Mouse (Mus musculus): ENCODE measurements at regions not wholly inside any gene's neighbourhood (a gene's known extent, or its start where the extent isn't known, plus 50 kb on each side); places are given as distances from the start of the nearest gene placed in this dataset.

DNA sequence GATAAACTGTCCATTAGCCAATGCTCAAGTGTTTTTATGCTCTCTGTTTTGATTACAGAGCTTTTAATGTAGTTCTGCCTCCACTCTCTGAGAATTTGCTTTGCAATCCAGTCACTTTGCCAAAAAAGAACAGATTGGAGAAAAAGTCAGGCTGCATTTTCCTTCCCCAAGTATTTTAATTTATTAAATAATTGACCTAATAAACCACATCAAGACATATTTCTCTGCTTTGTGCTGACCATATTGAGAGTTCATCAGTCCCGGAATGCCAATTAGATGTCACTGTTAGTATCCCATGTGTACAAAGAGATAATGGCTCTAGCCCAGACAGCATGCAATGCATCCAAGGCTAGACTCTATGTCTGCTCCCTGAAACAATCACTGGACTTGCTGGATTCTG, 154.8 kb upstream of the Ptbp2 start:
- no peak for DNase-seq (ENCODE audit: low read depth, low spot score)
- TF ChIP-seq ZC3H11A (IDR thresholded peaks at IDR 0.05; ENCODE audit: borderline replicate concordance, low read depth, low read length) (no peak), MAFK (IDR thresholded peaks at IDR 0.05; ENCODE audit: insufficient read depth, low read depth, low read length) (no peak), ZNF384 (IDR thresholded peaks at IDR 0.05; ENCODE audit: low read depth, low read length) (no peak), CHD2 (IDR thresholded peaks at IDR 0.05; ENCODE audit: low read depth, low read length) (no peak), HCFC1 (IDR thresholded peaks at IDR 0.05; ENCODE audit: borderline replicate concordance, insufficient read depth, low read length) (no peak)
- no peak overlapping the region for H3K27ac ChIP-seq (ENCODE audit: insufficient read depth, low read depth, low read length, poor library complexity, severe bottlenecking)
- H3K9me3 ChIP-seq (ENCODE audit: control insufficient read depth, insufficient read depth, low read depth, low read length): no peaks in the 10 kb centered on the region
- H3K9ac ChIP-seq (ENCODE audit: insufficient read depth, low read depth, low read length, poor library complexity, severe bottlenecking): no peak overlapping the region
- H3K36me3 ChIP-seq (ENCODE audit: control insufficient read depth, insufficient read depth, low read length, poor library complexity, severe bottlenecking): no peaks in the 10 kb centered on the region
- in situ Hi-C loops (cut with MboI; ENCODE audit: low sequenced_read_pairs in 2 of 2, unreplicated experiment in 2 of 2): no loop called here
- no peak overlapping the region for H3K4me3 ChIP-seq (ENCODE audit: insufficient read depth in 1 of 2, low read depth in 1 of 2, low read length in 2 of 2, poor library complexity in 1 of 2, severe bottlenecking in 1 of 2)
- H3K4me1 ChIP-seq (ENCODE audit: control insufficient read depth in 2 of 2, insufficient read depth in 2 of 2, low read length in 2 of 2, poor library complexity in 1 of 2): 0 out of 4 replicates have a peak, but pooled peaks cover 0 to 2% of the 10 kb centered on the region in 2 experiments

DNA sequence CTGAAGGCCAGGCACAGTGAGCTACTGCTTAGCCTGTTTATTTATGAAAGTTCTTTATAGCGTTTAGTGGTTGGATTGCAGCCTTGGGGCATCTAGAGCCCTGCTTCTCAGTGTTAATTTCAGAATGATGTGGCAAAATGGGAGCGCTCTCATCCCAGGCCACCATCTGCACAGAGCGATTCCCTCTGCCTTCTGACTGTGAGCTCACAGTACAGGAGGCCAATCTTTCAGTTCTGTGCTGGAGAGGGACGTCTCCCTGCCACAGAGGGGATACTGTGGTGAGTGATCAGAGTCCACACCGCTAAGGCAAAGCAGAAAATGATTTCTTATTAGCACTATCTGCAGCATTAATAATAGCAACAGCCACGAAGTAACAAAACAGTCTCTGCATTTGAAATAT, 154.2 kb upstream of the Ptbp2 start:
- no peak for TF ChIP-seq ZC3H11A (IDR thresholded peaks at IDR 0.05; ENCODE audit: borderline replicate concordance, low read depth, low read length)
- TF ChIP-seq ZNF384 (IDR thresholded peaks at IDR 0.05; ENCODE audit: low read depth, low read length): no peak
- no peak for TF ChIP-seq MAFK (IDR thresholded peaks at IDR 0.05; ENCODE audit: insufficient read depth, low read depth, low read length)
- no peak overlapping the region for H3K27ac ChIP-seq (ENCODE audit: insufficient read depth, low read depth, low read length, poor library complexity, severe bottlenecking)
- H3K4me3 ChIP-seq (ENCODE audit: insufficient read depth in 1 of 2, low read depth in 1 of 2, low read length in 2 of 2, poor library complexity in 1 of 2, severe bottlenecking in 1 of 2): no peak overlapping the region
- no peaks in the 10 kb centered on the region for H3K36me3 ChIP-seq (ENCODE audit: control insufficient read depth, insufficient read depth, low read length, poor library complexity, severe bottlenecking)
- in situ Hi-C loops (cut with MboI; ENCODE audit: low sequenced_read_pairs in 2 of 2, unreplicated experiment in 2 of 2): no loop called here
- DNase-seq (ENCODE audit: low read depth, low spot score): no peak
- H3K9me3 ChIP-seq (ENCODE audit: control insufficient read depth, insufficient read depth, low read depth, low read length): no peaks in the 10 kb centered on the region
- H3K9ac ChIP-seq (ENCODE audit: insufficient read depth, low read depth, low read length, poor library complexity, severe bottlenecking): no peak overlapping the region
- H3K4me1 ChIP-seq (ENCODE audit: control insufficient read depth in 2 of 2, insufficient read depth in 2 of 2, low read length in 2 of 2, poor library complexity in 1 of 2): no peaks in the 10 kb centered on the region

DNA sequence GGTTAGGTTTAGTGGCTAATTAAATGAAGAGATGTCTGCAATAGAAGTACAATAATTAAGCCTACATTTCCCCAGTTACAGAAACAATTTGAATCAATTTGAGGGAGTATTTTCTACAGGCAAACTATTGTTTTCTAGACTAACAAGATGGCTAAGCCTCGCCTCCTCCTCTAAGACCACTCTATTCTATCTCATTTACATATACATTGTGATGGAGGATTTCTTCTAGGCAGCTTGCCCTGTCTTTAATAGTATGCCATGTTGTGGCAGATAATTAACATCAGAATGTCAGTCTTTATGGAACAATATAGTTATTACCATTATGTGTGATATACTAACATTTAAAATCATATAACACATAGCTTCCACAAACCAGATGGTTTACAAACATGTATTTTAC, 152.3 kb upstream of the Ptbp2 start:
- H3K36me3 ChIP-seq (ENCODE audit: control insufficient read depth, insufficient read depth, low read length, poor library complexity, severe bottlenecking): no peaks in the 10 kb centered on the region
- no peak overlapping the region for H3K9ac ChIP-seq (ENCODE audit: insufficient read depth, low read depth, low read length, poor library complexity, severe bottlenecking)
- H3K9me3 ChIP-seq (ENCODE audit: control insufficient read depth, insufficient read depth, low read depth, low read length): no peaks in the 10 kb centered on the region
- no peak for DNase-seq (ENCODE audit: low read depth, low spot score)
- no peaks in the 10 kb centered on the region for H3K4me1 ChIP-seq (ENCODE audit: control insufficient read depth in 2 of 2, insufficient read depth in 2 of 2, low read length in 2 of 2, poor library complexity in 1 of 2)
- no peak for TF ChIP-seq HCFC1 (IDR thresholded peaks at IDR 0.05; ENCODE audit: borderline replicate concordance, insufficient read depth, low read length)
- TF ChIP-seq ZC3H11A (IDR thresholded peaks at IDR 0.05; ENCODE audit: borderline replicate concordance, low read depth, low read length): no peak
- TF ChIP-seq CHD2 (IDR thresholded peaks at IDR 0.05; ENCODE audit: low read depth, low read length): no peak
- no peak for TF ChIP-seq MAFK (IDR thresholded peaks at IDR 0.05; ENCODE audit: insufficient read depth, low read depth, low read length)
- no peak for TF ChIP-seq ZNF384 (IDR thresholded peaks at IDR 0.05; ENCODE audit: low read depth, low read length)
- H3K4me3 ChIP-seq (ENCODE audit: insufficient read depth in 1 of 2, low read depth in 1 of 2, low read length in 2 of 2, poor library complexity in 1 of 2, severe bottlenecking in 1 of 2): no peak overlapping the region
- no peak overlapping the region for H3K27ac ChIP-seq (ENCODE audit: insufficient read depth, low read depth, low read length, poor library complexity, severe bottlenecking)
- in situ Hi-C loops (cut with MboI; ENCODE audit: low sequenced_read_pairs in 2 of 2, unreplicated experiment in 2 of 2): no loop called here

DNA sequence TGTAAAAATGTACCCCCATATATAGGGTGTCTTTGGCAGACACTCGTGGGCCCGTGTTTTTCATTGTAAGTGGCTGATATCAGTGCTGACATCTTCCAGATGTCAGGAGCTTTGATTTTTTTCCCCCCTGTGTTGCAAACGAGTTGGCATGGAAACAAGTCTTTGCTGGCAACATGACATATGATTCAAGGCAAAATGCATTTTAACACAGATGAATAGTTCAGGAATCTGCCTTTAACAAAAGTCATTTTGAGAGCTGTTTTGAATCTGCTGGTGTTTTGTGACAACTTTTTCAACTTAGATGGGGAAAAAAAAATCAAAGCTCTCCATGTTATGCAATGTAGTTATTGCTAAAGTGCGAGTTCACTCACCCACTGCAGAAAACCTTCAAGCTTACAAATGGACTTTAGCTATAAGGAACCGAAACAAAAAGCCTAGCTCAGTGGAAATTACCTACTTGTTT, 148.8 kb upstream of the Ptbp2 start:
- in situ Hi-C loops (cut with MboI; ENCODE audit: low sequenced_read_pairs in 2 of 2, unreplicated experiment in 2 of 2): no loop called here
- Histone ChIP-seq H3K9me3 (ENCODE audit: control insufficient read depth, insufficient read depth, low read depth, low read length) (no peaks in the 10 kb centered on the region), H3K27ac (ENCODE audit: insufficient read depth, low read depth, low read length, poor library complexity, severe bottlenecking) (no peak overlapping the region), H3K36me3 (ENCODE audit: control insufficient read depth, insufficient read depth, low read length, poor library complexity, severe bottlenecking) (no peaks in the 10 kb centered on the region), H3K9ac (ENCODE audit: insufficient read depth, low read depth, low read length, poor library complexity, severe bottlenecking) (no peak overlapping the region), H3K4me1 (ENCODE audit: control insufficient read depth in 2 of 2, insufficient read depth in 2 of 2, low read length in 2 of 2, poor library complexity in 1 of 2) (no peaks in the 10 kb centered on the region), H3K4me3 (ENCODE audit: insufficient read depth in 1 of 2, low read depth in 1 of 2, low read length in 2 of 2, poor library complexity in 1 of 2, severe bottlenecking in 1 of 2) (no peak overlapping the region)
- DNase-seq (ENCODE audit: low read depth, low spot score): no peak
- TF ChIP-seq HCFC1 (IDR thresholded peaks at IDR 0.05; ENCODE audit: borderline replicate concordance, insufficient read depth, low read length) (no peak), ZC3H11A (IDR thresholded peaks at IDR 0.05; ENCODE audit: borderline replicate concordance, low read depth, low read length) (no peak), MAFK (IDR thresholded peaks at IDR 0.05; ENCODE audit: insufficient read depth, low read depth, low read length) (no peak), ZNF384 (IDR thresholded peaks at IDR 0.05; ENCODE audit: low read depth, low read length) (no peak), CHD2 (IDR thresholded peaks at IDR 0.05; ENCODE audit: low read depth, low read length) (no peak)

DNA sequence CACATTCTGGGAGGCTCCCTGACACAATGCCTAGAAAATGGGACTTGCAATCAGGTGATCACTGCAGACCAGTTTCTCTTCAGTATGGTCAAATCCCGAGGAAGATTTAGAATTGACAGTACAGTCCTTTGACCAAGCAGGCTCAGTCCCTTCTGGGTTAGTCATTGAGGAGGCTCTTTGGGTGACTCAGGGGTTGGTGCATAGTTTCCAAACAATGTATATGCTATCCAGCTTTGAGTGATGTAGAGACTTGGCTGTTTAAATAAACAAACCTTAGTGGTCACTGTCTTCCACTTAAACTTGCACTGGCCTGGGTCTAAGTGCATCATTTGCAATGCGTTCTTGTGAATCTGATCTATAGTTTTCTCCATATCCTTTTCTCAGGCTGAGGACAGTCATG, 144.0 kb upstream of the Ptbp2 start:
- H3K9ac ChIP-seq (ENCODE audit: insufficient read depth, low read depth, low read length, poor library complexity, severe bottlenecking): no peak overlapping the region
- TF ChIP-seq HCFC1 (IDR thresholded peaks at IDR 0.05; ENCODE audit: borderline replicate concordance, insufficient read depth, low read length) (no peak), MAFK (IDR thresholded peaks at IDR 0.05; ENCODE audit: insufficient read depth, low read depth, low read length) (no peak), ZNF384 (IDR thresholded peaks at IDR 0.05; ENCODE audit: low read depth, low read length) (no peak), ZC3H11A (IDR thresholded peaks at IDR 0.05; ENCODE audit: borderline replicate concordance, low read depth, low read length) (no peak), CHD2 (IDR thresholded peaks at IDR 0.05; ENCODE audit: low read depth, low read length) (no peak)
- in situ Hi-C loops (cut with MboI; ENCODE audit: low sequenced_read_pairs in 2 of 2, unreplicated experiment in 2 of 2): no loop called here
- no peak for DNase-seq (ENCODE audit: low read depth, low spot score)
- no peak overlapping the region for H3K4me3 ChIP-seq (ENCODE audit: insufficient read depth in 1 of 2, low read depth in 1 of 2, low read length in 2 of 2, poor library complexity in 1 of 2, severe bottlenecking in 1 of 2)
- H3K27ac ChIP-seq (ENCODE audit: insufficient read depth, low read depth, low read length, poor library complexity, severe bottlenecking): no peak overlapping the region
- H3K36me3 ChIP-seq (ENCODE audit: control insufficient read depth, insufficient read depth, low read length, poor library complexity, severe bottlenecking): no peaks in the 10 kb centered on the region
- H3K9me3 ChIP-seq (ENCODE audit: control insufficient read depth, insufficient read depth, low read depth, low read length): no peaks in the 10 kb centered on the region
- H3K4me1 ChIP-seq (ENCODE audit: control insufficient read depth in 2 of 2, insufficient read depth in 2 of 2, low read length in 2 of 2, poor library complexity in 1 of 2): no peaks in the 10 kb centered on the region
